Mouse (Mus musculus) forebrain, embryonic 14.5 days (tissue): Measurements from ENCODE around the gene Tamm41. TPM values are rescaled to one million over a fixed set of nuclear protein-coding genes. Genes with fewer than 3 reads are reported as not detected.

Experiments
- ATAC-seq: fragments of 200-750 bp; cut with Nextera tagmentation; 2 replicates; pipeline ENCODE4 v1.8.0; 2017; ENCODE audit warnings: mild to moderate bottlenecking, moderate library complexity
- DNase-seq: peaks from one replicate; pipeline ENCODE4 v3.0.0-alpha.2; 2015; ENCODE audit warnings: low spot score
- H3K27ac ChIP-seq: fragments of 300-500 bp; sonication (generic); 2 replicates; pipeline ENCODE4 v1.5.1; 2014; ENCODE audit warnings: low read depth, mild to moderate bottlenecking, control low read depth, low read length, moderate library complexity
- H3K27me3 ChIP-seq: fragments of 300-500 bp; sonication (generic); replicated peaks from 2 replicates; pipeline ENCODE4 v1.6.1; 2014; ENCODE audit warnings: low read length, control low read depth, mixed read lengths; ENCODE audit not compliant: control insufficient read depth, insufficient read depth
- H3K36me3 ChIP-seq: fragments of 300-500 bp; sonication (generic); 2 replicates; pipeline ENCODE4 v1.6.1; 2014; ENCODE audit warnings: low read length, control low read depth; ENCODE audit not compliant: control insufficient read depth, insufficient read depth
- H3K4me1 ChIP-seq: fragments of 300-500 bp; sonication (generic); 2 replicates; pipeline ENCODE4 v1.6.1; 2014; ENCODE audit warnings: antibody characterized with exemption, low read length, control low read depth; ENCODE audit not compliant: control insufficient read depth, insufficient read depth
- H3K4me2 ChIP-seq: fragments of 300-500 bp; sonication (generic); 2 replicates; pipeline ENCODE4 v1.6.1; 2014; ENCODE audit warnings: mild to moderate bottlenecking, control low read depth, low read length
- H3K4me3 ChIP-seq: fragments of 300-500 bp; sonication (generic); 2 replicates; pipeline ENCODE4 v1.5.1; 2014; ENCODE audit warnings: low read depth, low read length, control low read depth
- H3K9ac ChIP-seq: fragments of 300-500 bp; sonication (generic); 2 replicates; pipeline ENCODE4 v1.6.1; 2014; ENCODE audit warnings: mild to moderate bottlenecking, low read length, control low read depth, moderate library complexity
- H3K9me3 ChIP-seq: fragments of 300-500 bp; sonication (generic); replicated peaks from 2 replicates; pipeline ENCODE4 v1.6.1; 2016; ENCODE audit warnings: low read length, control low read depth, mixed read lengths; ENCODE audit not compliant: control insufficient read depth
- WGBS: fragments of 180-500 bp; shearing (Covaris S2); extraction: QIAGEN DNeasy Blood & Tissue Kit; methylation state at CpG from one replicate; pipeline ENCODE4 v1.1.7; 2014; 5-methylcytosine and 5-hydroxymethylcytosine counted together
- polyA plus RNA-seq: library from polyadenylated mRNA; unstranded; fragments of >200 nt; fragmentation: Nextera tagmentation; extraction: Ambion mirVana; gene quantifications from 2 replicates; pipeline ENCODE4 v1.2.1, GENCODE M21; 2014

Tamm41 gene
- polyA plus RNA-seq, 1 experiment from 2014 or later: 69.6 TPM

DNA sequence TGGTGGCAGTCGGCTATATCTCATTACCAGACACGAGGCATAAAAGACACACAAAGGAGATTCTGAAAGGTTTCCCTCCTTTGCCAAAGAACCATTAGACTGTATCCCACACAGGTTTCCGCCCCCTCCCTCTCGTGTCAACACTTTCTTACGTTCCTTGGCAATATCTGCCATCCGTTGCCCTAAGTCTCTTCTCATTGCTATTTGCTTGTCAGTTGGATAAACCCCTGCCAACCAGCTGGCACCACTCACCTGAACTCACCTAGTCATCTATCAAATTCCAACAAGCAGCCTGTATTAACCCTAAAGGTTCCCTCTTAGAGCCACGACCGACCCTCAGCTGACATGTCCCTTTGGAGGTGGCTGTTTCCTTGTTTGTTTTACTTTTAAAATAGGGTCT, 72.3 kb downstream of the Tamm41 start:
- no peaks in the 10 kb centered on the region for H3K36me3 ChIP-seq
- H3K9ac ChIP-seq: no peak overlapping the region
- 65% methylated on average over 8 of the region's 8 CpGs for WGBS
- no peak overlapping the region for H3K27ac ChIP-seq
- H3K4me1 ChIP-seq: no peaks in the 10 kb centered on the region
- ATAC-seq (no peak), DNase-seq (no peak)
- no peaks in the 10 kb centered on the region for H3K9me3 ChIP-seq
- no peak overlapping the region for H3K4me2 ChIP-seq
- peaks cover 14% of the 10 kb centered on the region for H3K27me3 ChIP-seq
- no peak overlapping the region for H3K4me3 ChIP-seq

GRCm38 (mm10) chr6:114964235-114964634, 73.4 kb downstream of the Tamm41 start:
- peaks cover 13% of the 10 kb centered on the region; the same call in 1 of the 2 replicates for H3K27me3 ChIP-seq
- no peak for DNase-seq
- no peaks in the 10 kb centered on the region for H3K9me3 ChIP-seq
- no peak overlapping the region for H3K9ac ChIP-seq
- ATAC-seq: no peak
- no peaks in the 10 kb centered on the region for H3K36me3 ChIP-seq
- no peak overlapping the region for H3K27ac ChIP-seq
- H3K4me1 ChIP-seq: no peaks in the 10 kb centered on the region
- 90% methylated on average over 2 of the region's 2 CpGs for WGBS
- H3K4me3 ChIP-seq: no peak overlapping the region
- no peak overlapping the region for H3K4me2 ChIP-seq

- WGBS: 66% methylated on average over 5 of the region's 5 CpGs
- no peak overlapping the region for H3K4me2 ChIP-seq
- H3K27ac ChIP-seq: no peak overlapping the region
- no peaks in the 10 kb centered on the region for H3K4me1 ChIP-seq
- no peak overlapping the region for H3K4me3 ChIP-seq
- ATAC-seq (no peak), DNase-seq (no peak)
- no peak overlapping the region for H3K9ac ChIP-seq
- H3K27me3 ChIP-seq: peaks cover 11% of the 10 kb centered on the region; the same call in 1 of the 2 replicates
- no peaks in the 10 kb centered on the region for H3K36me3 ChIP-seq
- H3K9me3 ChIP-seq: no peaks in the 10 kb centered on the region
These were observed 74.0 kb downstream of the Tamm41 start for GRCm38 (mm10) chr6:114963636-114964035.

DNA sequence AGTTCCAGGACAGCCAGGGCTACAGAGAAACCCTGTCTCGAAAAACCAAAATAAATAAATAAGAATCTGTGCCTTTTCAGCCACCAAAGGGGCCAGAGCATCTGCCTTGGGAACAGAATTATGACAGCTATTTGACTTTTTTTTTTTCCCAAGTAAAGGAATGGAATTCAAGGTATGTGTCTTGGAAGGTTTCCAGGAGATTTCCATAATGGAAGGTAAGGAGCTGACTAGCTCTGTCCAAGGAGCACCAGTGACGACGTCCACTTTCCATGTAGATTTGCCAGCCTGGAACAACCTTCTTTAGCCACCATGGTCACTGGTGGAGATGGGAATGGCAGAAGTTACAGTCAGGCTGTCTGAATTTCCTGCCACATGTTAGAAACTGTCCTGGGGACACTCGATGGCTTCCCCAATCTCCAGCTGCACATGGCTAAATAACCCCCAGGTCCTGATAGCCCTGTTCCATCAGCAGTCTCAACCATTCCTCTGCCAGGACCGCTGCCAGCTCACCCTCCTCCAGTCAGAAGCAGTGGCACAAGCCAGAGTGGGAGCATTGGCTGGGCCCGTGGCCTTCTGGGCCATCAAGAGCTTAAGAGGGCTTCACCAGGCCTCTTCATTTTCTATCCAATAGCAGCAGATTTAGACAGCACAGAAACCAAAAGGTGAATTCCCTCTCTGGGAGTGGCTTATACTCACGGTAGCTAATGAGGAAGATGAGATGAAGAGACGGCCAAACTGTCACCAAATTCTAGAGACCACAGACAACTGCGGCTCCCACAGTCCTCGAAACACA, 76.2 kb downstream of the Tamm41 start:
- peaks cover 4% of the 10 kb centered on the region; the same call in 1 of the 2 replicates for H3K27me3 ChIP-seq
- 80% methylated on average over 10 of the region's 10 CpGs for WGBS
- H3K9ac ChIP-seq: no peak overlapping the region
- H3K9me3 ChIP-seq: no peaks in the 10 kb centered on the region
- DNase-seq (no peak), ATAC-seq (no peak)
- H3K4me1 ChIP-seq: no peaks in the 10 kb centered on the region
- no peak overlapping the region for H3K4me2 ChIP-seq
- H3K4me3 ChIP-seq: no peak overlapping the region
- H3K27ac ChIP-seq: no peak overlapping the region
- no peaks in the 10 kb centered on the region for H3K36me3 ChIP-seq

DNA sequence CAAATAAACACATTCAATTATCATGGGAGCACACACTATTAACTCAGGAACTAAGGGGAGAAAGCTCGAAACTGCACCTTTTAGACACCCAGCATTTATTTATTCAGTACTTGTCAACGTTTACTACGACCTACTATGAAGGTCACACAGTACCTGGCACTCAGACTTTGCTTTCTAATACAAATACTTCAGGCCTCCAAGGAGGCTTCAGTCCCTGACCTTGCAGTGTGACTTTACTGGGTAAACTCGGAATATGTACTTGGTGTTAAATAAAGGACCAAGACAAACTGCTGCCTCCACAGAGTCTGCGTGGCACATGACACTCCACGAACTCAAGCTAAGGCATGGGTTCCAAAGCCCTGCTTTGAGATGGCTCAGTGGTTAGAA, 78.7 kb downstream of the Tamm41 start:
- H3K4me1 ChIP-seq: no peaks in the 10 kb centered on the region
- no peak overlapping the region for H3K4me2 ChIP-seq
- H3K4me3 ChIP-seq: no peak overlapping the region
- no peaks in the 10 kb centered on the region for H3K27me3 ChIP-seq
- ATAC-seq: no peak
- no peaks in the 10 kb centered on the region for H3K36me3 ChIP-seq
- DNase-seq: no peak
- 91% methylated on average over 6 of the region's 6 CpGs for WGBS
- H3K27ac ChIP-seq: no peak overlapping the region
- no peaks in the 10 kb centered on the region for H3K9me3 ChIP-seq
- H3K9ac ChIP-seq: no peak overlapping the region

DNA sequence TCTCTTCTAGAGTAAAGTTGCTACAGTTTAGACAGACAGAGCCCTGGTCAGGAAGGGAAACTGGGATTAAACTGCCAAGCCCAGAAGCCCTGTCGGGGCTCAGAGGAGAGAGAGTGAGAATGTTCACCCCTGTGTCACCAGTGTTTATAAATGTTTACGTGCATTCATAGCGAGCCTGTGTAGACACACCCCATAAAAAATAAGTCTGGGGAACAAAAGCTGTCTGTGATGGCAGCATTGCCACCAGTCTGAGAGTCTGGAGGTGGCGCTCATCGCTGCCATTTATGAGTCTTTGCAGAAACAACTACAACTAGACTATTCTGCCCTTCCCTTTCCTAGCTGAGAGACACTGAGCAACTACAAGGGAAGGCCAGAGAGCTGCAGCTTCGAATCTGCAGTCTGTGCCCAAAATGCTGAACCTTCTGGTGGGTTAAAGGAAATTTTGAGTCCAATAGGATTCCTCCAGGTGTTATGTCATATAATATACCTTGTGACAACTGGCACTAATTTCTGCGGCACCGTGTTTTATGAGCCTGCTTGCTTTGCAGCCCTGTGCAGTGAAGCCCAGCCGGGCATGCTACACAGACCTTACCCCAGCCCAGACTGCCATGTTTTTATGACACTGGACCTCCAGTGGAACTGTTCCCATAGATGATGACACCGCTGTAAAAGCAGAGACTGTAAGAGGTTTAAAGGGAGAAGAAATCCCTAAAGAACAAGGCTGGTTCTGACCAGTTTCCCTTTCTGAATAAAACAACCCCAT, 79.2 kb downstream of the Tamm41 start:
- Histone ChIP-seq H3K9me3 (no peaks in the 10 kb centered on the region), H3K4me2 (no peak overlapping the region), H3K4me3 (no peak overlapping the region), H3K27me3 (no peaks in the 10 kb centered on the region), H3K4me1 (no peaks in the 10 kb centered on the region), H3K9ac (no peak overlapping the region), H3K36me3 (no peaks in the 10 kb centered on the region), H3K27ac (no peak overlapping the region)
- DNase-seq (no peak), ATAC-seq (no peak)
- WGBS: 83% methylated on average over 10 of the region's 10 CpGs

DNA sequence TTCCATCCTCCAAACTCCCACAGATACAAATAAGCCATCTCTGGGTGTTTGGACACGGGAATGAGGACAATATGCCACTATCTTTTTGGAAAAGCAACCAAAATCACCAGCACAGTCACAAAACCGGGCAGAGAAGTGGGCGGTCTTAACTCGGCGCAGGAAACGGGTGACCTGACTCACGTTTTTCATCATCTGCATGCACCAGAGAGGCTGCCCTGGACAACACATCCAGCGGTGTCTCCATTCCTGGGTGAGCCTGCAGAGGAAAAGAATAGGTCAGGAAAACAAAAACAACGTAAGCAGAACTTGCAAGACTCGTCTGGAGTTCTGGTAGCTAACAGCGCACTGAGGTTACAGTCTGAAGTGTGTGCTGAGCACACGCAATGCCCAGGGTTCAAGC, 79.9 kb downstream of the Tamm41 start:
- no peak overlapping the region for H3K27ac ChIP-seq
- no peaks in the 10 kb centered on the region for H3K4me1 ChIP-seq
- no peaks in the 10 kb centered on the region for H3K36me3 ChIP-seq
- H3K9me3 ChIP-seq: no peaks in the 10 kb centered on the region
- no peak overlapping the region for H3K9ac ChIP-seq
- DNase-seq (no peak), ATAC-seq (no peak)
- no peak overlapping the region for H3K4me3 ChIP-seq
- H3K4me2 ChIP-seq: no peak overlapping the region
- 74% methylated on average over 12 of the region's 12 CpGs for WGBS
- no peaks in the 10 kb centered on the region for H3K27me3 ChIP-seq

DNA sequence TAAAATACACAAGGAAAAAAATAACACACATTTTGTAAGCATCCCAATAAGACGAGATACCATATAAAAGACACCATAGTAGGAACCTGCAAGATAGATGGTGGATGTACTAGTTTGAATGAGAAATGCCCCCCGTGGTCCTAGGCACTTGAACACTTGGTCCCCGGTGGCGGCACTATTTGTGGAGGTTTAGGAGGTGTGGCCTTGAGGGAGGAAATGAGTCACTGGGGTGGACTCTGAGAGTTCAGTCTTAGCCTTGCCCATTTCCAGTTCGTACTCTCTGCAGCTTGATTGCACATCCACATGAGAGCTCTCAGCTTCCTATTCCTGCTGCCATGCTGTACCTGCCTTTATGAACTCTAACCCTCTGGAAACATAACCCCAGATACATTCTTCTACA, 83.2 kb downstream of the Tamm41 start:
- 0 out of 2 replicates have a peak, but pooled peaks cover 3% of the 10 kb centered on the region for H3K27me3 ChIP-seq
- no peak for DNase-seq
- no peaks in the 10 kb centered on the region for H3K36me3 ChIP-seq
- H3K4me2 ChIP-seq: no peak overlapping the region
- no peak overlapping the region for H3K9ac ChIP-seq
- H3K4me3 ChIP-seq: no peak overlapping the region
- H3K4me1 ChIP-seq: peaks cover 5% of the 10 kb centered on the region; the same call in 1 of the 2 replicates
- H3K27ac ChIP-seq: no peak overlapping the region
- 88% methylated on average over 5 of the region's 5 CpGs for WGBS
- no peaks in the 10 kb centered on the region for H3K9me3 ChIP-seq
- no peak for ATAC-seq
